Mouse (Mus musculus): ENCODE results near the gene Dnajc7.

Gene Dnajc7

GRCm38 (mm10) chr11:100579116-100579799, 40.7 kb downstream of the Dnajc7 start:
- DNase-seq (ENCODE audit: low spot score): no peak

- no peak for DNase-seq (ENCODE audit: low spot score)
Measured at GRCm38 (mm10) chr11:100577852-100578599, 41.9 kb downstream of the Dnajc7 start.

DNA sequence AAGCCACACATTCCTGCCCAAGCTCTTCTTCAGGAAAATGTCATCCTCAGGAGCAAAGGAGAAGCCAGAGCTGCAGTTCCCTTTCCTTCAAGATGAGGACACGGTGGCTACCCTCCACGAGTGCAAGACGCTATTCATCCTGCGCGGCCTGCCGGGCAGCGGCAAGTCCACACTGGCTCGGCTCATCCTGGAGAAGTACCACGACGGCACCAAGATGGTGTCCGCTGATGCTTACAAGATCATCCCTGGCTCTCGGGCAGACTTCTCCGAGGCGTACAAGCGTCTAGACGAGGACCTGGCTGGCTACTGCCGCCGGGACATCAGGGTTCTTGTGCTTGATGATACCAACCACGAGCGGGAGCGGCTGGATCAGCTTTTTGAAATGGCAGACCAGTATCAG, 43.7 kb downstream of the Dnajc7 start:
- no peak for DNase-seq (ENCODE audit: low spot score)

DNA sequence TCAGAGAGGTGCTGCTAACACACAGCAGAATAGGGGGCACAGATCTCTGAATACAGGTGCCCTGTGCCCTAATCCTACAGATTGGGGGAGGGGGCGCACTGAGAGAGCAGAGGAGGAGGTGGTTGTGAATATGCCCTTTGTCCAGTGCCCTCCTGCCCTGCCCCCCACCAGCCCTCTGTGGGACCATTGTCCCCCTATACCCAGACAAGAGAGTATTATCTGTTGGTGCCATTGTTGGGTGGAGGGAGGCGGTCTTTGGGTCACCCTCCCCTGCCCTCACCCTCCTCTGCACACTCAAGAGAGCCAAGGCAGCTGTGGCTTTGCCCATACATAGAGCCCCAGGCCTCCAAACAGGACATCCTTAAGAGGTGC, 44.5 kb downstream of the Dnajc7 start:
- DNase-seq (ENCODE audit: low spot score): peak; percentile 82

- peak; percentile 73 for DNase-seq (ENCODE audit: low spot score)
Measured at GRCm38 (mm10) chr11:100574708-100575483, 45.1 kb downstream of the Dnajc7 start, which contains the start of gene Cnp. TSS of gene Cnp (plus strand) at chr11:100574904.

DNA sequence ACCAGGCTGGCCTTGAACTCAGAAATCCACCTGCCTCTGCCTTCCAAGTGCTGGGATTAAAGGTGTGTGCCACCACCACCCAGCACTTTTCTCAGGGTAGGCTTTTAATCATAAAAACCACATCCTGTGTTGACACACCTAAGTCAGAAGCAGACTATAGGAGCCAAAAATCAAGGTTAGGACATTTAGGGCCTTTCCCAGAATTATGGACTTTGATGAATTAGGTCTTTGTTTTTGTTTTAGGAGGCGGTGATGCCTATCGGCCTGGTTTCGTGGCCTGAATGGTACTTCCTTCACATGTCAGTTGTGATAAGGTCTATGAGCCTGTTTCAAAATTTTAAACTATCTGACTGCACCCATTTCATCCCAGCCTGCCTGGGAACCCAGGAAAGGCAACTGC, 45.8 kb downstream of the Dnajc7 start:
- no peak for DNase-seq (ENCODE audit: low spot score)

DNA sequence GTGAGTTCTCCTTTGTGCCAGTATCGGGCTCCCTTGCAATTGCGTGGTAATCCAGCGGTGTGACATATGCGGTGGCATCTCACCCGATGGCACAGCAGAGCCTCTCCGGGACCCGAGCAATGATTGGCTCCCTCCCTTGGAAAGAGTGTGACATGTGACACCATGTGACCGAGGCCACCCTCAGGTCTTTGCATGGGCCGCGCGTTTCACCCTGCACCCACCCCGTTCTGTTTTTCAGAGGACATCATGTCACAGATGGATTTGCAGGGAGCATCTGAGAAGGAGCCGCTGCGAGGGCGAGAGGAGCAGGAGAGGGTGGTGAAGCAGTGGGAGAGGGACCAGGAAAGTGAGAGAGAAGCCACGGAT, 48.8 kb downstream of the Dnajc7 start:
- peak; percentile 60 for DNase-seq (ENCODE audit: low spot score)

GRCm38 (mm10) chr11:100570430-100571201, 49.4 kb downstream of the Dnajc7 start:
- peak; percentile 86 for DNase-seq (ENCODE audit: low spot score)

- DNase-seq (ENCODE audit: low spot score): no peak
Measured at GRCm38 (mm10) chr11:100569789-100570188, 50.2 kb downstream of the Dnajc7 start.

DNA sequence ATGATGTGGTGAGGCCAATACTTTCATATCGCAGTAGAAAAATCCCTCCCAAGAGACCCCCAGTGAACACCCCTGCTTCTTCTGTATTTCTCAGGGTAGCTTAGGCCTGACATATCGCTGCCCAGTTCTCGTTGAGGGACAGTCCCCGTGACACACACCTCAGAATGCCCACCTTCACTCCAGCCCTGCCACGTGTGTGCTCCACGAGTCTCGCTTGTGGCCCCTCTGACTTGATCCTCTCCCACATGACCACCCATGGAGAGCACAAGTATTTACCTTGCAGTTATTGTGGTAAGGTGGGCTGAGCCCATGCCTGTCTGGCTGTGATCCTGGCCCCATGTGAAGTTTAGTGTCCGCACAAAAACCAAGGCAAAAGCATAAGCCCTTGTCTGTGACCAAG, 51.3 kb downstream of the Dnajc7 start:
- DNase-seq (ENCODE audit: low spot score): no peak

DNA sequence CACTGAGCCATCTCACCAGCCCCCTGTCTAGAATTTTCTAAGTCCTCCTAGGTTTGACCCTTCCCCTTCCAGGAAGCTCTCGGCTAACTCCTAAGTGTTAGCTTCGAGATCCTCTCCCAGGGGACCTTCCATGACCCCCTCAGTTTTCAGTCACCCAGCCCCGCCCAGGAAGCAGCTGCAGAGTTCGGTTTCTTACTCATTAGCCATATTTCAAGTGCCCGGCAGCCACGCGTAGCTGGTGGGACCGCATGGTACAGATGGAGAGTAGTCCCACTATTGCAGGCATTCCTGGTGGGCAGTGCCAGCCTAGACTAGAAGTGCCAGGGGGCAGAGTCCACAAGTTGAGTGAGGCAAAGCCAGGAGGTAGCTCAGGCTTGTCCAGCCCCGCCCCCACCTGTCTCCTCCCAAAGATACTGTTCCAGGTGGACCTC, 52.1 kb downstream of the Dnajc7 start:
- DNase-seq (ENCODE audit: low spot score): no peak

DNA sequence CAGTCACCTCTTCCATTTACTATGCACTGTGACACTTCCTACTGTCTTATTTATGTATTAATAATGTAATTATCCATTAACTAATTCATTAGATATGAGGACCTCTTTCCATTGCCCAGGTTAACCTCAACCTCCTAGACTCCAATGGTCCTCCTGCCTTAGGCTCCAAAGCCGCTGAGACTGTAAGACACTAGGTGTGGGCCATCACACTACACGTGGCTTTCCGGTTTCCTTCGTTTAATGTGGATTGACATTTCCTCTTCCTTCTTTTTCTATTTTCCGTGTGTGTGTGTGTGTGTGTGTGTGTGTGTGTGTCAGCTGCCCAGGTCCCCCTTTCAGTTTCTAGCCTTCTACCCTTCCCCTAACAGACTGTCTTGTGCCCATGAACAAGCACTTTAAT, 52.7 kb downstream of the Dnajc7 start:
- DNase-seq (ENCODE audit: low spot score): no peak

DNA sequence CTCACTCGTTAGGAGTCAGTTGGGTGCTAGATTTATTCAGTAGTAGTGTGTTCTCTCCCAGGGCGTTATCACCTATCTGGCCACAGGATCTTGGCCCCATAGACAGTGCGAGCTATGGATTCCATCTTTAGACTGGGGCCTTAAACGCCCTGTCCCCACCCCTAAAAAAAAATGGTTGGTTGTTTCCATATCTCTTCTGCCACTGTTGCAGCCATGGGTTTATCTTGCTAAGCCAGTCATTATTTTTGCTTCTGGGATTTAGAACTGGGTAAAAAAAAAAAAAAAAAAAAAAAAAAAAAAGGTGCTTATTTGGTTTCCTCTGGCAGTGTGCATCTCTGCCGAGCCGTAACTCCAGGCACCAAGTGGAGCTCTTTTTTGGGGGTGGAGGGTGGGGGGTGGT, 55.3 kb downstream of the Dnajc7 start:
- no peak for DNase-seq (ENCODE audit: low spot score)

DNA sequence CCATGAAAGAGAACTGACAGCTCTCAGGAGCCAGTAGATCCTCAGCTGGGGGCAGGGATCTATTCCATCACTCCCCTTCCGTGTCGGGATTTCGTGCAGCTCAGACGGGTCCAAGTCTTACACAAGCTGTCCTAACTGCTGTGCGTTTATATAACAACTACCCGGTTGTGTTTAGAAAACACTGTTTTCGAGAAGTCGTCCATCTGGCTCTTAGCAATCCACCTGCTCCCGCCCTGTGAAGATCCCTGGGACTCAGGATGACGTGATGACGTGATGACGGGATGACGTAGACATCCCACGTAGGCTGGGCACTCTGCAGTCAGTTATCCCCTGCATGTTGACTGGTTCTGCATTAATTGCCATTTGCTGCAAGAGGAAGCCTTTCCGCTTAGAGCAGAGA, 55.7 kb downstream of the Dnajc7 start:
- peak; percentile 73 for DNase-seq (ENCODE audit: low spot score)

DNA sequence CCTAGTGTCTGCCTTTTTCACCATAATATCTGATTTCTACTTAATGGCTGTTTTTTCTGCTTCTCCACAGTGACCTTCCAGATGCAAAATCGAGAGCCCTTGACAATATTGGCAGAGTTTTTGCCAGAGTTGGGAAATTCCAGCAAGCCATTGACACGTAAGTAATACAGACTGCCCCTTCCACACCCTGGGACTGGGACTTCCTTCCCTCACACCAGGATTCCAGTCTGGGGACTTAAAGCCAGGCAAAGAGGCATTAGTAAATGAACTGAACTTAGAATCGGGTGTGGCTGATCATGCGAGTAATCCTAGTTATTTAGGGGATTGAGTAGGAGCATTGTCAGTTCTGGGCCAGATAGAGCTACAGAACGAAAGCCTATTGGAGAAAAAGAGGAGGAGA, 58.2 kb downstream of the Dnajc7 start:
- DNase-seq (ENCODE audit: low spot score): no peak

DNA sequence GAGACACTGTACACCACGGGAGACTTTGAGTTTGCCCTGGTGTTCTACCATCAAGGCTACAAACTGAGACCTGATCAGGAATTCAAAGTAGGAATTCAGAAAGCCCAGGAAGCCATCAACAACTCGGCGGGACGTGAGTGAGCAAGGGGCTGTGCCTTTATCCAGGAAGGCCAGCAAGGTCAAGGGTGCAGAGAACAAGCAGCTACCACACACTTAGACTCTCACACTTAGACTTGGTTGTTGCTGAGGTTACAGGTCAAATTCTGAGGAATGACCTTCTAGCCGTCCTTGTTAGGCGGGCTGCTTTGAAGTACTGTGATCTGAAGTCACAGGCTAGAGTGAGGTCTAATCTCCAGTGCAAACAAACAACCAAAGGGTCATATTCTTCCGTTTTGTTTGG, 60.5 kb downstream of the Dnajc7 start:
- no peak for DNase-seq (ENCODE audit: low spot score)

DNA sequence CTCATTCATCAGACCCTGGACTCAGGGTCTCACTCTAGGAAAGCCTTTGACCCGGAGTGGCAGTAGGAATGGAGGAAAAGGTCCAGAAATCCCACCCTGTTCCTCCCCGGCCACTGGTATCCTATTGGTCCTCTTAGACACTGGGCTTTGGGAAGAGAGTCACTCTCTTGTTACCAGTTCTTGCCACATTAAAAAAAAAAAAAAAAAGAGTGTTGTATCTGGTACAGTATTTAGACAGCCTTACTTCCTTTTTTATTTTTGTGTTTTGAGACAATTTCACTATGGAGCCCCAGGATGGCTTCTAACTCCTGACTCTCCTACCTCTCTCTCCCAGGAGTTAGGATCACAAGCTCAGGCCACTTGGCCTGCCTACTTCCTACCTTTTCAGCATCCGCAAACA, 62.4 kb downstream of the Dnajc7 start:
- DNase-seq (ENCODE audit: low spot score): no peak

DNA sequence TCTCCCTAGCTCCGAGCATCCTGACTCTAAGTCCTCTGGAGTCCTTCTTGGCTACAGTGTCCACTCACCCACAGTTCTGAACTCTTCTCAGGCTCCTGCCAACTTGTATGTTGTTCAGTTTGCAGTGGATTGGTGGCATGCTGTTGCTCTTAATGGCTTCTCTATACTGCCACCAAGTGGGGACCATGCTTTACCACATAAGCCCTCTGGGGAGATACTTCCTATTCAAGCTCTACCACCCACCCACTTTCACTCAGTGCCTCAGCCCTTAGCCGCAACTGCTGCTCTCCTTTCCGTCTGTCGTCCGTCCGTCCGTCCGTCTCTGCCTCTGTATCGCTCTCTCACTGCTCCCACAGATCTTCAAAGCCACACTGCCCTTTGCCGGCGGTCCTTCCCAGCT, 64.4 kb downstream of the Dnajc7 start:
- peak; percentile 78 for DNase-seq (ENCODE audit: low spot score)

DNA sequence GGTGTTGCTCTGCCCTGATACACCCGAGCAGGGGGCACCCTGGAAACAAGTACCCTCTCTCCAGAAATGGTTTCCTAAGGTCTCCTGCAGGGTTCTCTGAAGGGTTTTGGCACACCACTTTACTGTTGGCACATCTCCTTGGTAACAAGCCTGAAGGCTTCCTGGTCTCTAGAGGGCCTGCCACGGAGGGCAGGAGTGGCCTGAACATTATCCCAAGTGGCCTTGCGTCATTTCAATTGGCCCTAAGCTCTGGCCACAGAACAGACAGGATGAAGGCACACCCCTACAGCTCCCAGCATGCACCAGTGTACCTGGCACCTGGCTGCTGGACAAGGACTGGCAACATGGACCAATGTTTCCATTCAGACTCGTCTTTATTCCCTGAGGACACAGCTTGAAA, 67.1 kb downstream of the Dnajc7 start:
- no peak for DNase-seq (ENCODE audit: low spot score)

GRCm38 (mm10) chr11:100550101-100550500, 69.9 kb downstream of the Dnajc7 start:
- no peak for DNase-seq (ENCODE audit: low spot score)

DNA sequence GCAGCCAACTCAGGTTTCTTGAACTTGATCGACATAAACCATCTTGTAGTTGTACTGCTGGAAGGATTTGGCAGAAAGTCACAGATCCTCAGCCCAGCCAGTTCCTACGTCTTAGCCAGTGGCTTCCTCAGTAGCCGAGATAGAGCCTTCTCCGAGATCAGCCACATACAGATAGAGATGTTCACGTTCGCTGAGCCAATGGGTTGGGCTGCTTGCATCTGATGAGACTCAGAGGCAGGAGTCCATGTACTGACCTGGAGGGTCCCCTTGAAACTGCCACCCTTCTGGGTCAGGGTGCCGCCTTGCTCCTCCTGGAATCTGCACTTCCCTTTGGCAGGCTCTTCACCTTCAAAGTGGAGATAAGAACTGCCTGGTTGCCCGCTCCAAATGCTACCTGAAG, 70.5 kb downstream of the Dnajc7 start:
- no peak for DNase-seq (ENCODE audit: low spot score)

GRCm38 (mm10) chr11:100548141-100548540, 71.8 kb downstream of the Dnajc7 start:
- no peak for DNase-seq (ENCODE audit: low spot score)
